Mouse (Mus musculus) embryonic facial prominence, embryonic 14.5 days (tissue): ENCODE measurements around the gene Panx1. TPM values are rescaled to one million over a fixed set of nuclear protein-coding genes. Genes with fewer than 3 reads are reported as not detected.

ENCODE experiments used
- ATAC-seq: fragments of 200-750 bp; cut with Nextera tagmentation; 2 replicates; pipeline ENCODE4 v1.8.0; 2017; ENCODE audit warnings: low read depth, moderate number of reproducible peaks, moderate TSS enrichment
- DNase-seq: peaks from one replicate; pipeline ENCODE4 v3.0.0-alpha.2; 2015; ENCODE audit warnings: low spot score
- H3K27ac ChIP-seq: fragments of 300-500 bp; sonication (generic); replicated peaks from 2 replicates; pipeline ENCODE4 v1.5.1; 2014; ENCODE audit warnings: low read depth, mild to moderate bottlenecking, low read length, moderate library complexity
- H3K27me3 ChIP-seq: fragments of 300-500 bp; sonication (generic); replicated peaks from 2 replicates; pipeline ENCODE4 v1.6.1; 2014; ENCODE audit warnings: low read length; ENCODE audit not compliant: control insufficient read depth, insufficient read depth
- H3K36me3 ChIP-seq: fragments of 300-500 bp; sonication (generic); 2 replicates; pipeline ENCODE4 v1.6.1; 2014; ENCODE audit warnings: low read length, mixed read lengths; ENCODE audit not compliant: control insufficient read depth, insufficient read depth
- H3K4me1 ChIP-seq: fragments of 300-500 bp; sonication (generic); 2 replicates; pipeline ENCODE4 v1.6.1; 2014; ENCODE audit warnings: antibody characterized with exemption, low read length; ENCODE audit not compliant: control insufficient read depth, insufficient read depth
- H3K4me2 ChIP-seq: fragments of 300-500 bp; sonication (generic); 2 replicates; pipeline ENCODE4 v1.6.1; 2014; ENCODE audit warnings: low read depth, mild to moderate bottlenecking, low read length, moderate library complexity, mixed read lengths
- H3K4me3 ChIP-seq: fragments of 300-500 bp; sonication (generic); 2 replicates; pipeline ENCODE4 v1.5.1; 2014; ENCODE audit warnings: low read depth, mild to moderate bottlenecking, low read length
- H3K9ac ChIP-seq: fragments of 300-500 bp; sonication (generic); 2 replicates; pipeline ENCODE4 v1.6.1; 2014; ENCODE audit warnings: low read depth, mild to moderate bottlenecking, low read length, moderate library complexity, mixed read lengths
- H3K9me3 ChIP-seq: fragments of 300-500 bp; sonication (generic); 2 replicates; pipeline ENCODE4 v1.6.1; 2016; ENCODE audit warnings: low read length; ENCODE audit not compliant: control insufficient read depth
- WGBS: fragments of 180-500 bp; shearing (Covaris S2); extraction: QIAGEN DNeasy Blood & Tissue Kit; methylation state at CpG from one replicate; pipeline ENCODE4 v1.1.7; 2014; 5-methylcytosine and 5-hydroxymethylcytosine counted together
- polyA plus RNA-seq: library from polyadenylated mRNA; unstranded; fragments of >200 nt; fragmentation: Nextera tagmentation; extraction: Ambion mirVana; gene quantifications from 2 replicates; pipeline ENCODE4 v1.2.1, GENCODE M21; 2014

The Panx1 gene
- polyA plus RNA-seq, 1 experiment from 2014 or later: 48.3 TPM

DNA sequence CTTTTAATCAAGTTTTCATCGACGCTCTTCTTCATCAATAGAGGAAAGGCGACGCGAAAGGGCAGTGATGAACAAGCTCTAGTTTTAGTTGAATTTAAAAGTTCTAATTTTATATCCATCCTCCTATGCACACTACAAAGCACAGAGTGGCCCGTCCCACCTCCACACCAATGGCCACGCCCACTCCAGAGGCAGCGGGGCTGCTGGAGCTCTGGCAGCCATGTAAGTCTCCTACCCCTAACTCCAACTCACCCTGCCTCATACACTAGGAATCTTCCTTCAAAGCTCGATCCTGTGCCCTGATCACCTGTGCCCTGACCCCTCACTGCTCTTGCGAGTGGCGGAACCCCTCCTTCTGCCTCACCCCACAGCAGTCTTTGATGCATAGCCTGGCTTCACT lies 3.7 kb downstream of the Panx1 start:
- Histone ChIP-seq H3K4me3 (no peak overlapping the region), H3K4me1 (peaks cover 8% of the 10 kb centered on the region), H3K9ac (no peak overlapping the region), H3K4me2 (no peak overlapping the region), H3K27ac (no peak overlapping the region), H3K9me3 (no peaks in the 10 kb centered on the region), H3K27me3 (no peaks in the 10 kb centered on the region), H3K36me3 (no peaks in the 10 kb centered on the region)
- no peak for DNase-seq
- 90% methylated on average over 11 of the region's 11 CpGs for WGBS
- no peak for ATAC-seq

DNA sequence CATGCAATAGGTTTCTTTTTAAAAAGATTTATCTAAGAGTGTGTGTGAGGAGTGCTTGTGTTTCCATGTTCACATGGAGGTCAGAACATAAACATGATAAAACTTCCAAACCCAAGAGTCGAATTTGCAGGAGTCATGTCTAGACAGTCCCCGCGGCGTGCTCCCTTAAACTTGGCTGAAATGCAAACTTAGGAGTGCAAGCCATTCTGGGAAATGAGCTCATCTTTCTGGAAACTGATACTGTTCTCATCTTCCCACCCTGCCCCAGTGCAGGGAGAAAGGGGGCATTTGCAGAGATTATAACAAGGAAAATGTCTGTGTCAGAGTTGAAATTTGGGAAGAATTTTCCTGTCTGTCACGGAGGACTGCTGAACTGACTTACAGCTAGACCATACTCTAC lies 5.4 kb downstream of the Panx1 start:
- H3K36me3 ChIP-seq: no peaks in the 10 kb centered on the region
- 78% methylated on average over 5 of the region's 5 CpGs for WGBS
- no peak overlapping the region for H3K27ac ChIP-seq
- no peak overlapping the region for H3K4me2 ChIP-seq
- DNase-seq (no peak), ATAC-seq (no peak)
- no peak overlapping the region for H3K4me3 ChIP-seq
- H3K9ac ChIP-seq: no peak overlapping the region
- no peaks in the 10 kb centered on the region for H3K27me3 ChIP-seq
- no peaks in the 10 kb centered on the region for H3K9me3 ChIP-seq
- peaks cover 8% of the 10 kb centered on the region for H3K4me1 ChIP-seq

DNA sequence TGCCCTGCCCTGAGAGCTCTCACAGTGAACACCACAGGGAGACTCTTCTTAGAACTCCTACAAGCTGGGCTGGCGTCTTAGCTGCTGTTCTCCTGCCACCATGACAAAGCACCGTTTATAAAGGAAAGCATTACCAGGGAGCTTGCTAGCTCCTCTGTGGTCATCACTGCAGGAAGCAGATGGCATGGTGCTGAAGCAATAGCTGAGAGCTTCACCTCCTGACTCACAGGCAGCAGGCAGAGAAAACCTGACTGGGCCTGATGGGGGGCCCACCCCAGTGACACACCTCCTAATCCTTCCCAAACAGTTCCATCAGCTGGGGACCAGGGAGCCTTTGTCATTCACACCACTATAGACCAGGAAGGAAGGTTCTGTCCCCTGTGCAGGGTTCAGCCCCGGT lies 7.6 kb downstream of the Panx1 start:
- ATAC-seq (0 out of 2 replicates have a peak, but pooled peaks have one; percentile 19), DNase-seq (no peak)
- WGBS: 49% methylated on average over 3 of the region's 3 CpGs
- H3K27me3 ChIP-seq: no peaks in the 10 kb centered on the region
- no peaks in the 10 kb centered on the region for H3K36me3 ChIP-seq
- H3K4me2 ChIP-seq: no peak overlapping the region
- H3K4me1 ChIP-seq: no peaks in the 10 kb centered on the region
- no peak overlapping the region for H3K9ac ChIP-seq
- no peak overlapping the region for H3K27ac ChIP-seq
- H3K9me3 ChIP-seq: no peaks in the 10 kb centered on the region
- H3K4me3 ChIP-seq: no peak overlapping the region

DNA sequence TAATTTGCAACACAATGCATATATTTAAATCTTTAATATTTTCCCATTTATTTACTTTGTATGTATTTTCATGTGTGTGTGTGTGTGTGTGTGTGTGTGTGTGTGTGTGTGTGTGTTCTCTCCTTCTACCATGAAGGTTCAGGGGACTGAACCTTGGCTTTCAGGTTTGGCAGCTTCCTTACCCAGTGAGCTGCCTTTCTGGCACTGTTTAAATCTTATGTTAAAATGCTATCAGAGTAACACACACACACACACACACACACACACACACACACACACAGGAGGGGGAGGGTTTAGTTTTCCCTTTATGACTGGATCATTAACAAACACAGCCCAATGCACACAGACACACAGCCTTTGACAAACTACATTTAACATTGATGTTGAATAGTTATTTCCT lies 8.0 kb downstream of the Panx1 start:
- Histone ChIP-seq H3K4me2 (no peak overlapping the region), H3K4me1 (no peaks in the 10 kb centered on the region), H3K4me3 (no peak overlapping the region), H3K9me3 (no peaks in the 10 kb centered on the region), H3K27me3 (no peaks in the 10 kb centered on the region), H3K9ac (no peak overlapping the region), H3K27ac (no peak overlapping the region), H3K36me3 (no peaks in the 10 kb centered on the region)
- DNase-seq (peak; percentile 59), ATAC-seq (no peak)

GRCm38 (mm10) chr9:15036807-15037206 lies 8.5 kb downstream of the Panx1 start:
- H3K4me1 ChIP-seq: no peaks in the 10 kb centered on the region
- DNase-seq (peak; percentile 38), ATAC-seq (peak; percentile 53)
- no peak overlapping the region for H3K4me3 ChIP-seq
- no peaks in the 10 kb centered on the region for H3K36me3 ChIP-seq
- no peak overlapping the region for H3K4me2 ChIP-seq
- peak overlapping the region; percentile 38; the same call in 1 of the 2 replicates for H3K9ac ChIP-seq
- 44% methylated on average over 4 of the region's 4 CpGs for WGBS
- no peak overlapping the region for H3K27ac ChIP-seq
- H3K27me3 ChIP-seq: no peaks in the 10 kb centered on the region
- no peaks in the 10 kb centered on the region for H3K9me3 ChIP-seq

DNA sequence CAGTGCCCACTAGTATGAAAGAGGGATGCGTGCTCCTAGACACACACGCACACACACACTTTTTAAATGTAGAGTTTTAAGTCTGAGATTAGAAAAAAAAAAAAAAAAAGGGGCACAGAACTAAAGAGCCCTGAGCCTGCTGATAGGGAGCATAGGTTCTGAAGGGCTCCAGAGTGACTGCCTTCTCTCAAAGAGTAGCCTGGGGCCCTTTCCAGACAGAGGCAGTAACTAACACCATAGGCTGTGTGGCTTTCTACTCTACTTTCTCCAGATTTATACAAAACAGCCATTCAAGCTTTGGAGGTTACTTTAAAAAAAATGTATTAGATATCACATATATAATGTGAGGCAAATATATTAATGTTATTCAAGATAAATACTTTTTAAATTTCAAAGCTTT lies 8.9 kb downstream of the Panx1 start:
- Histone ChIP-seq H3K4me1 (no peaks in the 10 kb centered on the region), H3K4me2 (no peak overlapping the region), H3K27ac (no peak overlapping the region), H3K27me3 (no peaks in the 10 kb centered on the region), H3K4me3 (no peak overlapping the region), H3K9me3 (no peaks in the 10 kb centered on the region), H3K36me3 (no peaks in the 10 kb centered on the region), H3K9ac (no peak overlapping the region)
- WGBS: 90% methylated on average over 2 of the region's 2 CpGs
- ATAC-seq: no peak
- DNase-seq: no peak

DNA sequence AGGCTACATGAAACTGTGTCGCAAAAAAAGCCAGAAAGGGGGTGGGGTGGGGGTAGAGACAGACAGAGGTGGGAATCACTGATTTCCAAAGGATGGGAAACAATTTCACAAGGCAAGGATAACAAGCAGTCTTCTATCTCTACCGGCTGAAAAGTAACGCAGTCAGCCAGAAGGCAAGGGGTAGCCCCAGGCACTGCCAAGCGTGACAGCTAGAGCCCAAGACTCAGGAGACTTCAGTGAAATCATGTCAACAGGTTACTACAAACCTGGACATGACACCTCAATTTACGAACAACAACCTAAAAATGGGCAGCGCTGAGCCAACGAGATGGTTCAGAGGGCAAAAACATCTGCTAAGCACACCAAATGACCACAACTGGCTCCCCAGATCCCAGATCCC lies 9.3 kb downstream of the Panx1 start:
- Histone ChIP-seq H3K27me3 (no peaks in the 10 kb centered on the region), H3K9me3 (no peaks in the 10 kb centered on the region), H3K36me3 (no peaks in the 10 kb centered on the region), H3K4me2 (no peak overlapping the region), H3K4me1 (no peaks in the 10 kb centered on the region), H3K27ac (no peak overlapping the region), H3K4me3 (no peak overlapping the region), H3K9ac (no peak overlapping the region)
- DNase-seq: no peak
- ATAC-seq: no peak
- WGBS: 73% methylated on average over 7 of the region's 7 CpGs

DNA sequence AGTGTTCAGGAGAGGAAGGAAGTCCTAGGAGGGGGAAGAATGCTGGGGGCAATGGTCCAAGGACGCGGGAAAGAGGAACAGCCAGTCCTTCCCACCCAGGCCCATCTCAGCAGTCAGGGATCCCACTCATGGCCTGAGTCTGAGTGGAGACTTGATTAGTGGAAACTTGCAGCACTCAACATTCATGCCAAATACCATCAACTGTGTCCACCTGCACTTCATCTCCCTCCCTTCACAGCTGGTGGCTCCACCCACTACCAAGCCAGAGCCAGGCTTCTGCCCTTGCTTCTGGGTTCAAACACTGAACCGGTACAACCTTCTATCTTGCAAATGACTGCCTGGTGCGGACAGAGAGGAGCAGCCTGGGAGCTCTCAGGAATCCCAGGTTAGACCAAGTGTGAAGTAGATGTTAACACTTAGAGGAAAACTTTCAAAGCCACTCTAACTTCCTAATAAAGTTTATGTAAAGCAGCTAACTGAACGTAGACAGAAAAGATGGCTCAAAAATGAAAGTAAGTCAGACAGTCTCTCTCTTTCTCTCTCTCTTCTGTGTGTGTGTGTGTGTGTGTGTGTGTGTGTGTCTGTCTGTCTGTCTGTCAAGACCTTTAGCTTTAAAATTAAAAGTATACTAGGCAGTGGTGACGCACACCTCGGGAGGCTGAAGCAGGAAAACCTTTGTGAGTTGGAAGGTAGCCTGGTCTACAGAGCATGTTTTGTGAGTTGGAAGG lies 10.6 kb downstream of the Panx1 start:
- Histone ChIP-seq H3K9ac (no peak overlapping the region), H3K4me1 (no peaks in the 10 kb centered on the region), H3K4me2 (no peak overlapping the region), H3K4me3 (no peak overlapping the region), H3K9me3 (no peaks in the 10 kb centered on the region), H3K27me3 (no peaks in the 10 kb centered on the region), H3K36me3 (no peaks in the 10 kb centered on the region), H3K27ac (0 out of 2 replicates have a peak overlapping the region, but pooled peaks have one; percentile 6)
- ATAC-seq (no peak), DNase-seq (no peak)
- 85% methylated on average over 7 of the region's 7 CpGs for WGBS

DNA sequence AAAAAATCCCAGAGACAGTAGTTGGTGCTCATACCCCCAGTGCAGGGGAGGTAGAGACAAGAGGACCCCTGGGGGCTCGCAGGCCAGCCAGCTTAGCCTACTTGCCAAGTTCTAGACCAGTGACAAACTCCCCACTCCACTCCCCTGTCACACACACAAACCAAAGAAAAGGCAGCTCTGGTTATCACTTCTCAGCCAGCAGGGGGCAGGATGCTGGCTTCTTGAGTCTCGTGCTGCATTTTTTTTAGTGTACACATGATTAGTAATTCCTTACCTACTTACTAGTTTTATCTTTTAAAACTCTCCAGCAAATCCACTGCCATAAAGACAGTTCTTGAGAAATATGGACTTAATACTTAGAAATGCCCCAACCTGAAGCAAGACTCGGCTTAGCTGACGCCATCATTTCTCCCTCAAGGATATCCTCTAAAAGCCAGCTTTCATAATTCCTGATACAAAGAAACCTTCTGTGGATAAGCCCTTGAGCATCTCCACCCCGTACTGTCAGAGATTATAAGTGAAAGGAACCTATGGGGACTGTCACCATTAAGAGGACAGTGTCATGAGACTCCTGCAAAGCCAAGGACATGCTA lies 11.6 kb downstream of the Panx1 start:
- Histone ChIP-seq H3K9me3 (no peaks in the 10 kb centered on the region), H3K4me1 (no peaks in the 10 kb centered on the region), H3K4me3 (no peak overlapping the region), H3K27ac (no peak overlapping the region), H3K36me3 (no peaks in the 10 kb centered on the region), H3K27me3 (no peaks in the 10 kb centered on the region), H3K9ac (no peak overlapping the region), H3K4me2 (no peak overlapping the region)
- ATAC-seq: no peak
- 72% methylated on average over 5 of the region's 5 CpGs for WGBS
- peak; percentile 45 for DNase-seq
